Mouse (Mus musculus) kidney, embryonic 15.5 days (tissue): ENCODE data around the gene Mpp3. TPM values are rescaled to one million over a fixed set of nuclear protein-coding genes. Genes with fewer than 3 reads are reported as not detected.

ENCODE experiments used
- ATAC-seq: fragments of 200-750 bp; cut with Nextera tagmentation; replicated peaks from 2 replicates; pipeline ENCODE4 v1.8.0; 2017; ENCODE audit warnings: moderate TSS enrichment; ENCODE audit not compliant: low FRiP score
- H3K27ac ChIP-seq: fragments of 300-500 bp; sonication (generic); 2 replicates; pipeline ENCODE4 v1.5.1; 2015; ENCODE audit warnings: mild to moderate bottlenecking, inconsistent platforms
- H3K27me3 ChIP-seq: fragments of 300-500 bp; sonication (generic); 2 replicates; pipeline ENCODE4 v1.6.1; 2015; ENCODE audit warnings: inconsistent platforms
- H3K36me3 ChIP-seq: fragments of 300-500 bp; sonication (generic); 2 replicates; pipeline ENCODE4 v1.6.1; 2015; ENCODE audit warnings: inconsistent platforms
- H3K4me1 ChIP-seq: fragments of 300-500 bp; sonication (generic); 2 replicates; pipeline ENCODE4 v1.6.1; 2015; ENCODE audit warnings: inconsistent platforms
- H3K4me2 ChIP-seq: fragments of 300-500 bp; sonication (generic); 2 replicates; pipeline ENCODE4 v1.6.1; 2015; ENCODE audit warnings: moderate library complexity, mild to moderate bottlenecking, inconsistent platforms
- H3K4me3 ChIP-seq: fragments of 300-500 bp; sonication (generic); replicated peaks from 2 replicates; pipeline ENCODE4 v1.5.1; 2015; ENCODE audit warnings: mild to moderate bottlenecking, inconsistent platforms
- H3K9ac ChIP-seq: fragments of 300-500 bp; sonication (generic); 2 replicates; pipeline ENCODE4 v1.6.1; 2015; ENCODE audit warnings: mild to moderate bottlenecking, inconsistent platforms
- H3K9me3 ChIP-seq: fragments of 300-500 bp; sonication (generic); replicated peaks from 2 replicates; pipeline ENCODE4 v1.6.1; 2016; ENCODE audit warnings: inconsistent platforms
- WGBS: fragments of 180-500 bp; shearing (Covaris S2); methylation state at CpG from one replicate; pipeline ENCODE4 v1.1.7; 2015; ENCODE audit warnings: mixed read lengths; 5-methylcytosine and 5-hydroxymethylcytosine counted together
- polyA plus RNA-seq: library from polyadenylated mRNA; unstranded; fragments of >200 nt; fragmentation: Nextera tagmentation; extraction: Ambion mirVana; gene quantifications from 2 replicates; pipeline ENCODE4 v1.2.1, GENCODE M21; 2015

Gene Mpp3
- polyA plus RNA-seq, 1 experiment from 2014 or later = 11.0 TPM

DNA sequence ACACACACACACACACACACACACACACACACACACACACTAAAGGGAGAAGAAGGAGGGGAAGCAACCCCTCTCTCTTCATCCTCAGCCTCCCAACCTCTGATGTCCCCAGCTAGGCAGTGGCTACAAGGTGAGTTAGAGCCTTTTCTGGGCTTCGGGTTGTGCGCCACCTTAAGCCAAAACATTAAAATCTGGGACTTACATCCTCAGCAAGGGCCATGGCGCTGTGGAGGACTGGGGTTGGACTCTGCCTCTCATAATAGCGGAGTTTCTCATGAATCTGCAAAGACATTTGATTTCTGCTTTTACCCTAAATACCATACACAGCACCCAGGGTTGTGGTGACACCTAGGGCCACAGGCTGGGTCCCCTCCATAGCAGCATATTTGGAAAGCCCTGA lies 3.4 kb downstream of the Mpp3 start:
- H3K9ac ChIP-seq = no peak overlapping the region
- WGBS = 77% methylated on average over 4 of the region's 4 CpGs

GRCm38 (mm10) chr11:102024084-102024758 lies 4.0 kb downstream of the Mpp3 start:
- WGBS = 77% methylated on average over 6 of the region's 6 CpGs
- H3K9me3 ChIP-seq = no peaks in the 10 kb centered on the region
- H3K4me3 ChIP-seq = no peak overlapping the region
- no peak overlapping the region for H3K9ac ChIP-seq
- no peak overlapping the region for H3K27ac ChIP-seq
- peaks cover 46% of the 10 kb centered on the region for H3K27me3 ChIP-seq
- ATAC-seq = no peak
- no peak overlapping the region for H3K4me2 ChIP-seq
- H3K4me1 ChIP-seq = peaks cover 35% of the 10 kb centered on the region
- peaks cover 5% of the 10 kb centered on the region; the same call in 1 of the 2 replicates for H3K36me3 ChIP-seq

More for the DNA sequence above, 3.4 kb downstream of the Mpp3 start:
- Histone ChIP-seq H3K4me1 (peaks cover 35% of the 10 kb centered on the region), H3K36me3 (peaks cover 5% of the 10 kb centered on the region; the same call in 1 of the 2 replicates), H3K4me2 (peak overlapping the region; percentile 94; the same call in 1 of the 2 replicates), H3K9me3 (no peaks in the 10 kb centered on the region), H3K27ac (no peak overlapping the region), H3K27me3 (peaks cover 52% of the 10 kb centered on the region), H3K4me3 (no peak overlapping the region)
- no peak for ATAC-seq

GRCm38 (mm10) chr11:102023406-102023805 lies 4.9 kb downstream of the Mpp3 start:
- no peak for ATAC-seq
- H3K9ac ChIP-seq = no peak overlapping the region
- H3K27ac ChIP-seq = no peak overlapping the region
- peaks cover 43% of the 10 kb centered on the region for H3K27me3 ChIP-seq
- H3K4me1 ChIP-seq = peaks cover 35% of the 10 kb centered on the region
- no peaks in the 10 kb centered on the region for H3K9me3 ChIP-seq
- H3K4me3 ChIP-seq = no peak overlapping the region
- WGBS = 79% methylated on average over 13 of the region's 13 CpGs
- H3K36me3 ChIP-seq = peaks cover 5% of the 10 kb centered on the region; the same call in 1 of the 2 replicates
- no peak overlapping the region for H3K4me2 ChIP-seq

- peaks cover 13% of the 10 kb centered on the region for H3K36me3 ChIP-seq
- no peaks in the 10 kb centered on the region for H3K9me3 ChIP-seq
- no peak overlapping the region for H3K27ac ChIP-seq
- peaks cover 19% of the 10 kb centered on the region for H3K4me1 ChIP-seq
- ATAC-seq = no peak
- H3K9ac ChIP-seq = no peak overlapping the region
- H3K4me2 ChIP-seq = no peak overlapping the region
- no peak overlapping the region for H3K4me3 ChIP-seq
- peaks cover 37% of the 10 kb centered on the region for H3K27me3 ChIP-seq
- 77% methylated on average over 5 of the region's 5 CpGs for WGBS
These were observed 7.1 kb downstream of the Mpp3 start for GRCm38 (mm10) chr11:102021196-102021595.

- no peak overlapping the region for H3K4me2 ChIP-seq
- no peaks in the 10 kb centered on the region for H3K9me3 ChIP-seq
- 81% methylated on average over 9 of the region's 9 CpGs for WGBS
- peaks cover 21% of the 10 kb centered on the region for H3K4me1 ChIP-seq
- H3K36me3 ChIP-seq = peaks cover 13% of the 10 kb centered on the region
- no peak overlapping the region for H3K4me3 ChIP-seq
- H3K27me3 ChIP-seq = peaks cover 23% of the 10 kb centered on the region
- no peak overlapping the region for H3K9ac ChIP-seq
- no peak overlapping the region for H3K27ac ChIP-seq
- ATAC-seq = no peak
These were observed 8.5 kb downstream of the Mpp3 start for GRCm38 (mm10) chr11:102019736-102020135.

- WGBS = 92% methylated on average over 1 of the region's 1 CpGs
These were observed 12.1 kb downstream of the Mpp3 start for GRCm38 (mm10) chr11:102016136-102016535.

GRCm38 (mm10) chr11:102015472-102015871 lies 12.8 kb downstream of the Mpp3 start:
- H3K4me1 ChIP-seq = peaks cover 14% of the 10 kb centered on the region
- no peak overlapping the region for H3K4me2 ChIP-seq
- H3K4me3 ChIP-seq = no peak overlapping the region
- H3K9ac ChIP-seq = no peak overlapping the region
- no peak overlapping the region for H3K27ac ChIP-seq
- WGBS = 53% methylated on average over 6 of the region's 6 CpGs
- ATAC-seq = 0 out of 2 replicates have a peak, but pooled peaks have one; percentile 22
- H3K36me3 ChIP-seq = peaks cover 18% of the 10 kb centered on the region; the same call in 1 of the 2 replicates
- H3K9me3 ChIP-seq = no peaks in the 10 kb centered on the region
- H3K27me3 ChIP-seq = peaks cover 10% of the 10 kb centered on the region; the same call in 1 of the 2 replicates

More at GRCm38 (mm10) chr11:102016136-102016535, 12.1 kb downstream of the Mpp3 start:
- Histone ChIP-seq H3K27ac (0 out of 2 replicates have a peak overlapping the region, but pooled peaks have one; percentile 27), H3K4me3 (no peak overlapping the region), H3K9me3 (no peaks in the 10 kb centered on the region), H3K36me3 (peaks cover 15% of the 10 kb centered on the region; the same call in 1 of the 2 replicates), H3K9ac (no peak overlapping the region), H3K4me1 (peaks cover 14% of the 10 kb centered on the region), H3K27me3 (peaks cover 5% of the 10 kb centered on the region; the same call in 1 of the 2 replicates), H3K4me2 (no peak overlapping the region)
- ATAC-seq = no peak

- Histone ChIP-seq H3K4me2 (no peak overlapping the region), H3K27me3 (peaks cover 11% of the 10 kb centered on the region; the same call in 1 of the 2 replicates), H3K4me3 (no peak overlapping the region), H3K36me3 (peaks cover 23% of the 10 kb centered on the region; the same call in 1 of the 2 replicates), H3K27ac (no peak overlapping the region), H3K9ac (no peak overlapping the region), H3K4me1 (peaks cover 14% of the 10 kb centered on the region), H3K9me3 (no peaks in the 10 kb centered on the region)
- ATAC-seq = no peak
- WGBS = 79% methylated on average over 8 of the region's 8 CpGs
These were observed 15.1 kb downstream of the Mpp3 start for GRCm38 (mm10) chr11:102013201-102013600.

GRCm38 (mm10) chr11:102011510-102011909 lies 16.8 kb downstream of the Mpp3 start:
- no peak overlapping the region for H3K27ac ChIP-seq
- H3K4me1 ChIP-seq = peaks cover 14% of the 10 kb centered on the region
- H3K27me3 ChIP-seq = peaks cover 20% of the 10 kb centered on the region; the same call in 1 of the 2 replicates
- no peak overlapping the region for H3K9ac ChIP-seq
- H3K36me3 ChIP-seq = peaks cover 16% of the 10 kb centered on the region; the same call in 1 of the 2 replicates
- H3K9me3 ChIP-seq = no peaks in the 10 kb centered on the region
- no peak overlapping the region for H3K4me3 ChIP-seq
- ATAC-seq = no peak
- H3K4me2 ChIP-seq = no peak overlapping the region
- 85% methylated on average over 8 of the region's 8 CpGs for WGBS

GRCm38 (mm10) chr11:102010140-102010539 lies 18.1 kb downstream of the Mpp3 start:
- peaks cover 17% of the 10 kb centered on the region for H3K36me3 ChIP-seq
- H3K4me1 ChIP-seq = peaks cover 2% of the 10 kb centered on the region
- WGBS = 59% methylated on average over 13 of the region's 13 CpGs
- no peaks in the 10 kb centered on the region for H3K9me3 ChIP-seq
- H3K27me3 ChIP-seq = peaks cover 20% of the 10 kb centered on the region; the same call in 1 of the 2 replicates
- no peak for ATAC-seq
- H3K4me3 ChIP-seq = no peak overlapping the region
- H3K9ac ChIP-seq = no peak overlapping the region
- H3K4me2 ChIP-seq = no peak overlapping the region
- no peak overlapping the region for H3K27ac ChIP-seq

- Histone ChIP-seq H3K27me3 (peaks cover 20% of the 10 kb centered on the region; the same call in 1 of the 2 replicates), H3K4me2 (no peak overlapping the region), H3K36me3 (peaks cover 27% of the 10 kb centered on the region), H3K9ac (no peak overlapping the region), H3K4me3 (no peak overlapping the region), H3K4me1 (no peaks in the 10 kb centered on the region), H3K9me3 (no peaks in the 10 kb centered on the region), H3K27ac (no peak overlapping the region)
- ATAC-seq = no peak
- WGBS = 82% methylated on average over 15 of the region's 15 CpGs
These were observed 19.2 kb downstream of the Mpp3 start for GRCm38 (mm10) chr11:102008954-102009637.

DNA sequence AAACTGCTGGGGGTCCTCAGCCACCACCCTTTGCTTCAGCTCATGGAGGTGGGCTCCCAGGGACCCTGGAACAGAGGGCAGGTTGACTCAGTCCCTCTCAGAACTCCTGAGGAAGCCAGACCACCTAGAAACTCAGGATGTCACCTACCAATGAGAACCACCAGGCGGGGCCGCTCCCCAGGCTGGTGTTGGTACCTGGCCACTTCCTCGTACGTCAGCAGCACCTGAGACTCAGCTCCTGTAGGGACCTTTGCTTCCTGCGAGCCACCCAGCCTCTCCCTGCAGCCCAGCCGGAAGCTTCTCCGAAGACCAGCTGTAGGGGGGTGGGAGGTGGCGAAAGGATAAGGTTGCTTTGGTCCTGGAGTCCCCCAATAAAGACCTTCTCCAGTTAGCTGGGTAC lies 19.9 kb downstream of the Mpp3 start:
- ATAC-seq = no peak
- H3K4me3 ChIP-seq = no peak overlapping the region
- no peaks in the 10 kb centered on the region for H3K4me1 ChIP-seq
- H3K27me3 ChIP-seq = peaks cover 20% of the 10 kb centered on the region
- H3K27ac ChIP-seq = no peak overlapping the region
- H3K4me2 ChIP-seq = no peak overlapping the region
- peaks cover 28% of the 10 kb centered on the region for H3K36me3 ChIP-seq
- 92% methylated on average over 8 of the region's 8 CpGs for WGBS
- no peaks in the 10 kb centered on the region for H3K9me3 ChIP-seq
- no peak overlapping the region for H3K9ac ChIP-seq
